Mouse (Mus musculus): ENCODE data around the gene Usp54. TPM values are rescaled to one million over a fixed set of nuclear protein-coding genes. Genes with fewer than 3 reads are reported as not detected.

Usp54 gene
- total RNA-seq, 4 experiments from 2014 or later = 2.4 to 6.4 (median 3.8) TPM

DNA sequence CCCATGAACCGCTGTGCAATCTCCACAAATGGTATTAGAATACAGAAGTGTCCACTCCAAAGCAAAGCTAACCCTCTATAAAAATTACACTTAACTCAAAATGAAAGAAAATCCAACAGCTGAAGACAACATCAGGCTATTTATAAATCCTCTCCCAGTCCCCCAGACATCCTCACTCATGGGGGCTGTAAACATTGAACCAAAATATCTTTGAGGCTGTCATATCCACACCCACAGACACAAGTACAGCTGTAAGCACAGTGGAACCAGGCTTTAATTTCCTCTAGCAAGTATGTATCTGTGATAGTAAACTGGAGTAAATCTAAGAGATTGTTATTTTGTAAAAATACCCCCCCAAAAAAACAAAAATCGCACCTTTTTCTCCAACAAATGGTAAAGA, 120.7 kb downstream of the Usp54 start:
- DNase-seq (ENCODE audit: low spot score in 2 of 2) = no peak

DNA sequence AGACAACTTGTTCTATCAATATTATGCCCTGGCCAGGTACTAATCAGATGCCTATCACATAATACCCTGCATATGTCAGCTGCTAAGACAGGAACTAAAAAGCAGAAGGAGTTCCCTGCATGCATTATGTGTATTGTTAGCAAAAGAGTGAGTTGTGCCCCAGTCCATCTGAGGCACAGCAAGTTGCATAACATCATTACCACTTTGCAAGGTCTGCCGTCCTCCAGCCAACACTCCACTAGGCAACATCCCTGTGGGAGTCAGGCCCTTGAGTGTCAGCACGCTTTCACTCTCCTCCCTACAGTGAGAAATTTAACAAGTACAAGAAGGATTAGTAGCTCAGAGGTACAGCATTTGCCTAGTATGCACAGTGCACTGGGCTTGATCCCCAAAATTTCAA, 132.4 kb downstream of the Usp54 start:
- no peak for DNase-seq (ENCODE audit: low spot score in 2 of 2)

DNA sequence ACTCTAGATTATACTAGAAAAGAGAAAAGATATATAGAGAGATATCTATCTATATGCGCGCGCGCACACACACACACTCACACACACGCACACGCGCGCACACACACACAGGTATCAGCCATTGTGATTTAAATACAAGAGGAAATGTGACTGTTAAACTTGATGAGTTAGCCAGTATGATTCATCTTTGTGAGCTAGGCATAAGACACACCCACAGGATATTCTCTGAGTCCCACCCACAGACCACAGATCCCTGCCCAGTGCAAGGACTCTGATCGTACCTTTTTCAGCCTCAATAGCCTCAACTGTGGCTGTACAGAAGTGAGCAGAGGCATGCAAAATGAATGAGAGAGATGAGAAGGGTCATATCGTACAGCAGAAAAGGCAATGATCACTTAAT, 137.9 kb downstream of the Usp54 start:
- no peak for DNase-seq (ENCODE audit: low spot score in 2 of 2)

DNA sequence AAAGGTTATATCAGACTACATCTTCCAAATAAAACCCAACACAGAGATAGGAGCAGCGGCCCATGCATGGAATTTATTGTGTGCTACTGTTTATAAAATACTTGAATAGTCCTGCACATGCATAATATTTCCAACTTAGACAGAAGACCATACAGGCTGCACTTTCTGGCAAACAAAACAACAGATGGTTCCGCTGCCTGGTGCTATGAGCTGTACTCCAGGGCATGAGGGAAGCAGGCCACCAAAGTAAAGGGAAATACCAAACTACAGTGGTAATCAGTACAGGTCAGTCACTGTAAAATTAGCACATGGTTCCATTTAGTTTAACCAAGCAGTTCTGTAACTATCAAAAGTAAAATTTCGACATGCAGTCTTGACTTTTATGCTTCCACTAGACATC, 140.9 kb downstream of the Usp54 start:
- DNase-seq (ENCODE audit: low spot score in 2 of 2) = no peak

Small RNA genes within 50 kb of the gene (microRNA-seq; reads per million reads assigned to microRNA genes)
- gene Mir6946 = not detected

Other genes starting within 250 kb of the Usp54 start
- gene Mrps16, start 247.4 kb downstream of the Usp54 start, total RNA-seq (2022) = 10 to 100 TPM; 50.4 to 57.5 (median 51.0) TPM
- under 1 TPM; 0.11 to 0.29 (median 0.21) TPM for gene Cfap70, start 188.8 kb downstream of the Usp54 start, total RNA-seq (2022)
- 10 to 100 TPM; 50.9 to 69.9 (median 56.2) TPM for gene Anxa7, start 160.9 kb downstream of the Usp54 start, total RNA-seq (2022)
- 100 to 1,000 TPM; 250 to 371 (median 286) TPM for gene Mss51, start 144.2 kb downstream of the Usp54 start, total RNA-seq (2022)
- gene Ppp3cb, start 94.5 kb downstream of the Usp54 start, total RNA-seq (2022) = 100 to 1,000 TPM; 187 to 242 (median 207) TPM
- 1,000 to 10,000 TPM; 3,090 to 3,449 (median 3,228) TPM for gene Myoz1, start 15.5 kb upstream of the Usp54 start, total RNA-seq (2022)
- gene Synpo2l, start 27.3 kb upstream of the Usp54 start, total RNA-seq (2022) = 100 to 1,000 TPM; 153 to 168 (median 158) TPM
- gene Sec24c, start 33.2 kb upstream of the Usp54 start, total RNA-seq (2022) = 10 to 100 TPM; 64.6 to 79.3 (median 71.4) TPM
- gene Fut11, start 53.9 kb upstream of the Usp54 start, total RNA-seq (2022) = 1 to 10 TPM; 1.3 to 2.0 (median 1.5) TPM
- 100 to 1,000 TPM; 122 to 140 (median 126) TPM for gene Chchd1, start 61.9 kb upstream of the Usp54 start, total RNA-seq (2022)
- 10 to 100 TPM; 24.2 to 32.0 (median 26.4) TPM for gene Zswim8, start 66.5 kb upstream of the Usp54 start, total RNA-seq (2022)
- 1 to 10 TPM; 4.6 to 9.3 (median 6.6) TPM for gene Ndst2, start 93.5 kb upstream of the Usp54 start, total RNA-seq (2022)
- gene Camk2g, start 153.0 kb upstream of the Usp54 start, total RNA-seq (2022) = 100 to 1,000 TPM; 187 to 196 (median 195) TPM
- 10 to 100 TPM; 13.4 to 23.7 (median 18.1) TPM for gene Plau, start 195.6 kb upstream of the Usp54 start, total RNA-seq (2022)